Mouse (Mus musculus): ENCODE results near the gene Stard13. TPM values are rescaled to one million over a fixed set of nuclear protein-coding genes. Genes with fewer than 3 reads are reported as not detected.

The Stard13 gene
- polyA plus RNA-seq, 1 experiment from 2014 or later: 1.0 TPM

GRCm38 (mm10) chr5:151137311-151137710 is 96.3 kb downstream of the Stard13 start:
- H3K9ac ChIP-seq: no peak overlapping the region
- H3K4me3 ChIP-seq (replicated peaks): no peak overlapping the region
- H3K4me2 ChIP-seq: no peak overlapping the region
- no peaks in the 10 kb centered on the region for H3K36me3 ChIP-seq (replicated peaks)
- no peak for ATAC-seq (ENCODE audit: insufficient read depth)
- no peaks in the 10 kb centered on the region for H3K27me3 ChIP-seq
- no peaks in the 10 kb centered on the region for H3K9me3 ChIP-seq (replicated peaks)
- 70% methylated on average over 4 of the region's 4 CpGs for WGBS (ENCODE audit: insufficient replicate concordance)
- no peak overlapping the region for H3K27ac ChIP-seq (replicated peaks)
- H3K4me1 ChIP-seq (replicated peaks): peaks cover 14% of the 10 kb centered on the region

DNA sequence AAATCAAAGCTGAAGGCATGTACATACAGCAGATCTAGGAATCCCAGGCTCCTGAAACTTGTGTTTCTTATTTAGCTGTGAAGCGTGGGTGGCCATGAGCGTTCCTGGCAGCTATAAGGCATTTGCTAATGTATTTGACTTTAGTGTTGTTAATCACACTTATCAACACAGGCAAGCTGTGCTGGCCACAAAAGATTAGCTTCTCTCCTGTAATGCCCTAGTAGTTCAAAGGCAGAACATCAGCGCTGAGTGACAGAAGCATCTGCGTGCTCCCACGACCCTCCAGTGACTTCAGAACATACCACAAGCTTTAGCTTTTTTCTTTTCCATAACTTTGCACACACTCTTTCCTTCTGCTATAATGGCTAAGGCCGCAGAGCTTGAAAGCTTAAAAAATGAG is 97.7 kb downstream of the Stard13 start:
- 27% methylated on average over 6 of the region's 6 CpGs for WGBS (ENCODE audit: insufficient replicate concordance)
- Histone ChIP-seq H3K4me1 (replicated peaks) (peaks cover 14% of the 10 kb centered on the region), H3K9me3 (replicated peaks) (no peaks in the 10 kb centered on the region), H3K4me3 (replicated peaks) (no peak overlapping the region), H3K27ac (replicated peaks) (0 out of 2 replicates have a peak overlapping the region, but pooled peaks have one; percentile 19), H3K4me2 (no peak overlapping the region), H3K36me3 (replicated peaks) (no peaks in the 10 kb centered on the region), H3K9ac (no peak overlapping the region), H3K27me3 (no peaks in the 10 kb centered on the region)
- ATAC-seq (ENCODE audit: insufficient read depth): peak; percentile 16; the same call in 1 of the 2 replicates

- Histone ChIP-seq H3K36me3 (replicated peaks) (no peaks in the 10 kb centered on the region), H3K27ac (replicated peaks) (peak overlapping the region; percentile 35; the same call in 1 of the 2 replicates), H3K27me3 (no peaks in the 10 kb centered on the region), H3K4me2 (no peak overlapping the region), H3K9ac (no peak overlapping the region), H3K9me3 (replicated peaks) (no peaks in the 10 kb centered on the region), H3K4me3 (replicated peaks) (no peak overlapping the region), H3K4me1 (replicated peaks) (peaks cover 14% of the 10 kb centered on the region)
- peak; percentile 49 for ATAC-seq (ENCODE audit: insufficient read depth)
- 61% methylated on average over 8 of the region's 8 CpGs for WGBS (ENCODE audit: insufficient replicate concordance)
Measured at GRCm38 (mm10) chr5:151135078-151135826, 98.4 kb downstream of the Stard13 start.

GRCm38 (mm10) chr5:151134202-151134601 is 99.4 kb downstream of the Stard13 start:
- Histone ChIP-seq H3K4me3 (replicated peaks) (no peak overlapping the region), H3K27ac (replicated peaks) (no peak overlapping the region), H3K4me2 (no peak overlapping the region), H3K36me3 (replicated peaks) (no peaks in the 10 kb centered on the region), H3K27me3 (no peaks in the 10 kb centered on the region), H3K9me3 (replicated peaks) (no peaks in the 10 kb centered on the region), H3K4me1 (replicated peaks) (peaks cover 14% of the 10 kb centered on the region), H3K9ac (no peak overlapping the region)
- no peak for ATAC-seq (ENCODE audit: insufficient read depth)
- 77% methylated on average over 4 of the region's 4 CpGs for WGBS (ENCODE audit: insufficient replicate concordance)

DNA sequence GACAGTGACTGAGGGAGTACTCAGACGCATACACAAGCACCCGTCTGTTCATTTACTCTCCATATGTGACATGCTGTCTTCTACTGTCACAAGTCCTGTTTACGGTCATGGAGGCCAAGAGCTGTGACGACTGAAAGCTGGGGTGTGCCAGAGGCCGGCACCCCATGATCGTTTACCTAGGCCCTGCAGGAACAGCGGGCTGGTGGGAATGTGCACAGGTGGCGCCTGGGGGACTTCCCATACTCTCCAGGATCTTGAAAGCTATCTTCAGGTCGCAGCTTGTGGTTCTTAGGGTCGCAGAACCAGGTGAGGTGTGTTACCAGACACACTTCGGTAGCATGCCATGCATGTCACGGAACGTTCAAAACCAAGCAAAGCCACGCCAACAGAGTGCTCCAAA is 99.9 kb downstream of the Stard13 start:
- H3K4me3 ChIP-seq (replicated peaks): no peak overlapping the region
- no peaks in the 10 kb centered on the region for H3K9me3 ChIP-seq (replicated peaks)
- no peak overlapping the region for H3K27ac ChIP-seq (replicated peaks)
- no peak overlapping the region for H3K4me2 ChIP-seq
- H3K4me1 ChIP-seq (replicated peaks): peaks cover 14% of the 10 kb centered on the region
- H3K9ac ChIP-seq: no peak overlapping the region
- H3K27me3 ChIP-seq: no peaks in the 10 kb centered on the region
- WGBS (ENCODE audit: insufficient replicate concordance): 76% methylated on average over 14 of the region's 14 CpGs
- no peaks in the 10 kb centered on the region for H3K36me3 ChIP-seq (replicated peaks)
- ATAC-seq (ENCODE audit: insufficient read depth): no peak

DNA sequence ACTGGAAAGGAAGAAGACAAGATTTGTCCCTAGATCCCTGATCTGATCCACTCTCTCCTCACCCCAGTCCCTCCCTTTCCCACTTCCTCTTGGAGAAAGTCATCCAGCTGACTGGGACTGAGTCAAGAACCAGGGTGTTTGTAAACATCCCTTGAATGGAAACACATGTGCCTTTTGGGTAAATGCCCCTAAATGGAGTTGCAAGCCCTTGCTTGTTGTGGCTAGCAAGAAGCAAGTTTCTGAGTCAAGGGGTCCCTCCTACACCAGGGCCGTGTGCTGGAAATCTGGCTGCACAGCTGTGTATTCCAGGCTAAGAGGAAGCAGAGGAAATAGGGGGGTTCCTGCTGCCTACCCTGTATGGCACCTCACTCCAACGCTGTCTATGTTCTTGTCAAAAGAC is 103.9 kb downstream of the Stard13 start:
- Histone ChIP-seq H3K9me3 (replicated peaks) (no peaks in the 10 kb centered on the region), H3K4me2 (no peak overlapping the region), H3K27me3 (no peaks in the 10 kb centered on the region), H3K9ac (no peak overlapping the region), H3K4me1 (replicated peaks) (no peaks in the 10 kb centered on the region), H3K27ac (replicated peaks) (no peak overlapping the region), H3K4me3 (replicated peaks) (no peak overlapping the region), H3K36me3 (replicated peaks) (no peaks in the 10 kb centered on the region)
- ATAC-seq (ENCODE audit: insufficient read depth): no peak; the same call in 1 of the 2 replicates
- 20% methylated on average over 2 of the region's 2 CpGs for WGBS (ENCODE audit: insufficient replicate concordance)

GRCm38 (mm10) chr5:151127298-151127717 is 106.3 kb downstream of the Stard13 start:
- H3K4me2 ChIP-seq: no peak overlapping the region
- WGBS (ENCODE audit: insufficient replicate concordance): 13% methylated on average over 6 of the region's 6 CpGs
- H3K9me3 ChIP-seq (replicated peaks): no peaks in the 10 kb centered on the region
- H3K4me3 ChIP-seq (replicated peaks): no peak overlapping the region
- H3K27ac ChIP-seq (replicated peaks): no peak overlapping the region
- ATAC-seq (ENCODE audit: insufficient read depth): no peak
- H3K27me3 ChIP-seq: no peaks in the 10 kb centered on the region
- no peaks in the 10 kb centered on the region for H3K36me3 ChIP-seq (replicated peaks)
- H3K9ac ChIP-seq: no peak overlapping the region
- no peaks in the 10 kb centered on the region for H3K4me1 ChIP-seq (replicated peaks)

DNA sequence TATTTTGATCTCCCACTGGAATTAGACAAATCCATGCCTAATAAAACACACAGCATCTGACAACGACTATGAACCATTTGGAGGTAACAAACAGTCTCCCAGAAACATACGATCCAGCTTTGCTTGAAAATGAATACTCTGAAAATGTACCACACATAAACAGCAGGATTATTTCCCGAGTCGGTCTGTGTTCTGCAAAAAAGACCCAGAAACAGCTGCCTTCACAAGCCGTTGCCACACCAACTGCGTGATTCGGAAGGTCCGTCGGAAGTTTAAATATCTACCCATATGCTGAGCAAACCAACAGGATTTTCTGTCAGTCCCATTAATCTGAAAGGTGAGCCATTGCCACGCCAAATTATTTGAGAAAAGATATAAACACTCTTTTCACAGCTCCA is 107.0 kb downstream of the Stard13 start:
- Histone ChIP-seq H3K4me1 (replicated peaks) (no peaks in the 10 kb centered on the region), H3K4me3 (replicated peaks) (no peak overlapping the region), H3K27me3 (no peaks in the 10 kb centered on the region), H3K9me3 (replicated peaks) (no peaks in the 10 kb centered on the region), H3K36me3 (replicated peaks) (no peaks in the 10 kb centered on the region), H3K9ac (no peak overlapping the region), H3K27ac (replicated peaks) (no peak overlapping the region), H3K4me2 (no peak overlapping the region)
- 58% methylated on average over 10 of the region's 10 CpGs for WGBS (ENCODE audit: insufficient replicate concordance)
- ATAC-seq (ENCODE audit: insufficient read depth): no peak

- Histone ChIP-seq H3K27ac (replicated peaks) (no peak overlapping the region), H3K27me3 (no peaks in the 10 kb centered on the region), H3K4me2 (no peak overlapping the region), H3K9ac (no peak overlapping the region), H3K36me3 (replicated peaks) (no peaks in the 10 kb centered on the region), H3K9me3 (replicated peaks) (no peaks in the 10 kb centered on the region), H3K4me1 (replicated peaks) (no peaks in the 10 kb centered on the region), H3K4me3 (replicated peaks) (no peak overlapping the region)
- 73% methylated on average over 6 of the region's 6 CpGs for WGBS (ENCODE audit: insufficient replicate concordance)
- no peak for ATAC-seq (ENCODE audit: insufficient read depth)
Measured at GRCm38 (mm10) chr5:151125985-151126607, 107.5 kb downstream of the Stard13 start.

GRCm38 (mm10) chr5:151117846-151118245 is 115.8 kb downstream of the Stard13 start:
- H3K4me1 ChIP-seq (replicated peaks): no peaks in the 10 kb centered on the region
- H3K4me3 ChIP-seq (replicated peaks): no peak overlapping the region
- H3K9ac ChIP-seq: no peak overlapping the region
- H3K27ac ChIP-seq (replicated peaks): no peak overlapping the region
- H3K27me3 ChIP-seq: no peaks in the 10 kb centered on the region
- H3K4me2 ChIP-seq: no peak overlapping the region
- ATAC-seq (ENCODE audit: insufficient read depth): no peak
- WGBS (ENCODE audit: insufficient replicate concordance): 49% methylated on average over 2 of the region's 2 CpGs
- H3K36me3 ChIP-seq (replicated peaks): no peaks in the 10 kb centered on the region
- H3K9me3 ChIP-seq (replicated peaks): no peaks in the 10 kb centered on the region

- 69% methylated on average over 5 of the region's 5 CpGs for WGBS (ENCODE audit: insufficient replicate concordance)
- no peaks in the 10 kb centered on the region for H3K27me3 ChIP-seq
- H3K4me2 ChIP-seq: no peak overlapping the region
- H3K4me1 ChIP-seq (replicated peaks): no peaks in the 10 kb centered on the region
- H3K4me3 ChIP-seq (replicated peaks): no peak overlapping the region
- ATAC-seq (ENCODE audit: insufficient read depth): no peak
- no peak overlapping the region for H3K27ac ChIP-seq (replicated peaks)
- H3K36me3 ChIP-seq (replicated peaks): no peaks in the 10 kb centered on the region
- H3K9ac ChIP-seq: no peak overlapping the region
- no peaks in the 10 kb centered on the region for H3K9me3 ChIP-seq (replicated peaks)
Measured at GRCm38 (mm10) chr5:151116192-151116887, 117.3 kb downstream of the Stard13 start.

Data from liver, embryonic 15.5 days (tissue).